In the genomic region with DNA sequence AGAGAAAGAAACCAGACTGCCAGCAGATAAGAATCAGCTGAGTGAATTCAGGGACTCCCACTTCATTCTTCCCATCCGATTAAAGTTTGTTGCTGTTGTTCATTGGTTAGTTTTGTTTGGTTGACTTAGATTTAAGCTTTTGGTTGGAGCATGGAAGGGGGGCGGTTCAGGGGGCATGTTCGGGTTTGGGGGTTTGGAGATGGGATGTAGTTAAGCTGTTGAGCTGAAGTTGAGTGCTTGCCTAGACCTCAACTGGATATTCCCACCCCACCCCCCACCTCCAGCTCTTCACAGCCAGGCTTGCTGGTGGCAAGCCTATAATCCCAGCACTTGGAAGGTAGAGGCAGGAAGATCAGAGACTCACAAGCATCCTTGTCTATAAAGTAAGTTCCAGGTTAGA, we compare ENCODE assay signal across 7 mouse cellular contexts. TPM values are rescaled to one million over a fixed set of nuclear protein-coding genes. Genes with fewer than 3 reads are reported as not detected.
DNase-seq lines count a peak whose midpoint lies in the region; ATAC-seq and TF ChIP-seq lines count a peak whose summit lies in the region.

A gene (minus strand): TSS at position 101 of the 400 bp plus-strand sequence.

- 56% methylated on average over 3 of the region's 3 CpGs for WGBS in liver, adult 2 months
- WGBS in forebrain, embryonic 15.5 days = 40% methylated on average over 3 of the region's 3 CpGs
- WGBS in neural tube, embryonic 15.5 days = 62% methylated on average over 3 of the region's 3 CpGs

- H3K27me3 ChIP-seq in liver, adult 2 months (ENCODE audit: control insufficient read depth, insufficient read depth, low read length) = peaks cover 9% of the 10 kb centered on the region
- H3K27me3 ChIP-seq in forebrain, embryonic 15.5 days = no peaks in the 10 kb centered on the region
- no peaks in the 10 kb centered on the region for H3K27me3 ChIP-seq in neural tube, embryonic 15.5 days (replicated peaks)

- no peak for TF ChIP-seq POLR2A in liver, adult 2 months (IDR thresholded peaks at IDR 0.05; ENCODE audit: extremely low read depth, insufficient read depth, low read length)

- H3K9ac ChIP-seq in liver, adult 2 months (ENCODE audit: low read depth, low read length) = no peak within 1 kb of the TSS
- H3K9ac ChIP-seq in forebrain, embryonic 15.5 days (replicated peaks) = peak within 1 kb of the TSS; percentile 67
- H3K9ac ChIP-seq in neural tube, embryonic 15.5 days (replicated peaks) = peak within 1 kb of the TSS; percentile 69

- DNase-seq in liver, adult 2 months (ENCODE audit: extremely low read depth, low read depth, low spot score) = no peak
- no peak for DNase-seq in liver
- no peak for DNase-seq in left cerebral cortex, postnatal 14 days (ENCODE audit: low spot score in 2 of 2)
- no peak for DNase-seq in frontal cortex, postnatal 25 days (ENCODE audit: low spot score in 2 of 2)

- H3K4me2 ChIP-seq in forebrain, embryonic 15.5 days (replicated peaks) = peak within 1 kb of the TSS; percentile 87
- H3K4me2 ChIP-seq in neural tube, embryonic 15.5 days = peak within 1 kb of the TSS; percentile 91

- H3K4me1 ChIP-seq in liver, adult 2 months (ENCODE audit: control insufficient read depth, insufficient read depth, low read length) = no peaks in the 10 kb centered on the region
- peaks cover 28% of the 10 kb centered on the region; the same call in 1 of the 2 replicates for H3K4me1 ChIP-seq in forebrain, embryonic 15.5 days
- H3K4me1 ChIP-seq in neural tube, embryonic 15.5 days = peaks cover 37% of the 10 kb centered on the region

- intact Hi-C loops in left cerebral cortex, postnatal 14 days (cut with DNase I) = loop anchor here (10.0 kb wide), 2 partner anchors 116 to 444 kb away; no protein-coding TSS in a partner anchor

- no peaks in the 10 kb centered on the region for H3K79me2 ChIP-seq in liver, adult 2 months (ENCODE audit: control insufficient read depth, insufficient read depth, low read length)

- no peak within 1 kb of the TSS for H3K27ac ChIP-seq in liver, adult 2 months (replicated peaks; ENCODE audit: insufficient read depth, low read depth, low read length)
- peak within 1 kb of the TSS; percentile 93 for H3K27ac ChIP-seq in forebrain, embryonic 15.5 days (replicated peaks)
- peak within 1 kb of the TSS; percentile 92 for H3K27ac ChIP-seq in neural tube, embryonic 15.5 days (replicated peaks)

- TF ChIP-seq CTCF in liver, adult 2 months (IDR thresholded peaks at IDR 0.05; ENCODE audit: low read depth, low read length) = no peak

- H3K36me3 ChIP-seq in liver, adult 2 months (ENCODE audit: control insufficient read depth, insufficient read depth, low read length) = no peaks in the 10 kb centered on the region
- no peaks in the 10 kb centered on the region for H3K36me3 ChIP-seq in forebrain, embryonic 15.5 days
- no peaks in the 10 kb centered on the region for H3K36me3 ChIP-seq in neural tube, embryonic 15.5 days

- no peak for ATAC-seq in forebrain, embryonic 15.5 days (replicated peaks)
- ATAC-seq in neural tube, embryonic 15.5 days (ENCODE audit: low FRiP score) = no peak
- no peak for ATAC-seq in cerebellum, adult (ENCODE audit: insufficient number of reproducible peaks, low FRiP score, low TSS enrichment)

- peak within 1 kb of the TSS; percentile 47 for H3K4me3 ChIP-seq in liver, adult 2 months (ENCODE audit: insufficient read depth, low read depth, low read length)
- H3K4me3 ChIP-seq in forebrain, embryonic 15.5 days = peak within 1 kb of the TSS; percentile 66
- peak within 1 kb of the TSS; percentile 77 for H3K4me3 ChIP-seq in neural tube, embryonic 15.5 days (replicated peaks)

- H3K9me3 ChIP-seq in forebrain, embryonic 15.5 days = no peaks in the 10 kb centered on the region
- H3K9me3 ChIP-seq in neural tube, embryonic 15.5 days (replicated peaks) = no peaks in the 10 kb centered on the region

RNA-seq across cellular contexts. Expression of the gene that starts here (rescaled TPM):
- total RNA-seq in liver, adult 2 months (2014; rRNA removed) = 0.07 and 0.09 TPM in 2 replicates
- 0.01 TPM in 2 replicates for polyA plus RNA-seq in liver, adult 2 months (2012; rRNA removed)
- polyA plus RNA-seq in forebrain, embryonic 15.5 days (2015; fragmentation: Nextera tagmentation; extraction: Ambion mirVana) = 10.0 and 10.9 TPM in 2 replicates
- 10 to 100 TPM; 34.2 to 37.6 TPM for total RNA-seq in left cerebral cortex, postnatal 14 days (2021)
- polyA plus RNA-seq in neural tube, embryonic 15.5 days (2015; fragmentation: Nextera tagmentation; extraction: Ambion mirVana) = 9.0 and 10.5 TPM in 2 replicates

Comparison
In these comparisons a context has a peak if more than half of its experiments do, and no peak if none do; other contexts are left out.
1. RNA of the gene that starts here (total RNA-seq): 34.2 to 37.6 TPM in left cerebral cortex, postnatal 14 days; 0.07 to 0.09 TPM in liver, adult 2 months; every median in the first group is over 10 times any median in the second.
2. Peak in every context shown above with its lines, with median percentiles within 50 percentile points of each other: H3K4me3 ChIP-seq.